Mouse (Mus musculus) spleen, adult 2 months (tissue): ENCODE measurements around the gene Fmo1. TPM values are rescaled to one million over a fixed set of nuclear protein-coding genes. Genes with fewer than 3 reads are reported as not detected.

Source experiments
- DNase-seq, 2 experiments: peaks; one replicate each; pipeline versions ENCODE4 v3.0.0 to v3.0.0-alpha.2; 2012 to 2021; ENCODE audit warnings: low spot score in 2 of 2, low read depth in 1 of 2
- H3K27ac ChIP-seq: fragments of 200-500 bp; 2 replicates; pipeline ENCODE4 v1.5.1; 2012; ENCODE audit warnings: low read length, inconsistent platforms; ENCODE audit not compliant: insufficient read depth
- H3K27me3 ChIP-seq: fragments of 200-500 bp; 2 replicates; pipeline ENCODE4 v1.6.1; 2012; ENCODE audit warnings: mild to moderate bottlenecking, moderate library complexity, low read length, inconsistent platforms; ENCODE audit not compliant: control insufficient read depth, insufficient read depth
- H3K36me3 ChIP-seq: fragments of 200-500 bp; 2 replicates; pipeline ENCODE4 v1.6.1; 2012; ENCODE audit warnings: mild to moderate bottlenecking, low read length, inconsistent platforms; ENCODE audit not compliant: control insufficient read depth, insufficient read depth
- H3K4me1 ChIP-seq: fragments of 200-500 bp; 2 replicates; pipeline ENCODE4 v1.6.1; 2011; ENCODE audit warnings: inconsistent platforms; ENCODE audit not compliant: control insufficient read depth, insufficient read depth, insufficient read length
- H3K4me3 ChIP-seq: fragments of 200-500 bp; 2 replicates; pipeline ENCODE4 v1.5.1; 2011; ENCODE audit warnings: mild to moderate bottlenecking, inconsistent platforms; ENCODE audit not compliant: insufficient read depth, insufficient read length; ENCODE audit errors: extremely low read depth
- CTCF ChIP-seq: fragments of 200-500 bp; IDR thresholded peaks from 2 replicates; pipeline ENCODE4 v1.5.1; 2011; ENCODE audit warnings: mild to moderate bottlenecking, inconsistent platforms; ENCODE audit not compliant: insufficient read depth, insufficient read length, insufficient replicate concordance; ENCODE audit errors: extremely low read depth
- POLR2A ChIP-seq: fragments of 200-500 bp; IDR thresholded peaks from 2 replicates; pipeline ENCODE4 v1.6.1; 2011; ENCODE audit warnings: low read depth, low read length, inconsistent platforms
- WGBS: fragments of 180-500 bp; shearing (Covaris S2); methylation state at CpG from one replicate; pipeline ENCODE4 v1.1.7; 2018; 5-methylcytosine and 5-hydroxymethylcytosine counted together
- polyA plus RNA-seq: library from polyadenylated mRNA; depleted of rRNA; stranded (reverse); fragments of >200 nt; gene quantifications from 2 replicates; pipeline ENCODE4 v1.2.3, GENCODE M21; 2012; rRNA removed

Fmo1 gene
- 0.47 and 1.0 TPM in 2 replicates for polyA plus RNA-seq

- Histone ChIP-seq H3K36me3 (no peaks in the 10 kb centered on the region), H3K27ac (no peak within 1 kb of the TSS), H3K27me3 (no peaks in the 10 kb centered on the region), H3K4me3 (no peak within 1 kb of the TSS), H3K4me1 (no peaks in the 10 kb centered on the region)
- no peak for TF ChIP-seq CTCF
- no peak for TF ChIP-seq POLR2A
- 38% methylated on average over 7 of the region's 7 CpGs for WGBS
- no peak for DNase-seq
These were observed at the start of gene Fmo1 for GRCm38 (mm10) chr1:162866280-162866681. Gene Fmo1 (minus strand): TSS chr1:162866610.

GRCm38 (mm10) chr1:162914932-162915556 is 48.6 kb upstream of the Fmo1 start:
- Histone ChIP-seq H3K4me3 (no peak overlapping the region), H3K27ac (no peak overlapping the region), H3K36me3 (no peaks in the 10 kb centered on the region), H3K4me1 (no peaks in the 10 kb centered on the region), H3K27me3 (no peaks in the 10 kb centered on the region)
- WGBS = 88% methylated on average over 4 of the region's 4 CpGs
- TF ChIP-seq POLR2A = no peak
- no peak for TF ChIP-seq CTCF
- DNase-seq = no peak

GRCm38 (mm10) chr1:162912085-162912484 is 45.7 kb upstream of the Fmo1 start:
- H3K36me3 ChIP-seq = no peaks in the 10 kb centered on the region
- no peak for DNase-seq
- no peak overlapping the region for H3K4me3 ChIP-seq
- no peaks in the 10 kb centered on the region for H3K27me3 ChIP-seq
- no peak overlapping the region for H3K27ac ChIP-seq
- H3K4me1 ChIP-seq = no peaks in the 10 kb centered on the region
- no peak for TF ChIP-seq POLR2A

- WGBS = 86% methylated on average over 4 of the region's 4 CpGs
- Histone ChIP-seq H3K27me3 (no peaks in the 10 kb centered on the region), H3K36me3 (no peaks in the 10 kb centered on the region), H3K4me3 (no peak overlapping the region), H3K27ac (no peak overlapping the region), H3K4me1 (no peaks in the 10 kb centered on the region)
- no peak for TF ChIP-seq CTCF
- DNase-seq = no peak
These were observed 35.5 kb upstream of the Fmo1 start for GRCm38 (mm10) chr1:162901879-162902278.

- no peak within 1 kb of the TSS for H3K27ac ChIP-seq
- TF ChIP-seq POLR2A (no peak), CTCF (no peak)
- H3K36me3 ChIP-seq = no peaks in the 10 kb centered on the region
- no peak within 1 kb of the TSS for H3K4me3 ChIP-seq
- no peak for DNase-seq
- H3K4me1 ChIP-seq = no peaks in the 10 kb centered on the region
- 75% methylated on average over 14 of the region's 14 CpGs for WGBS
- H3K27me3 ChIP-seq = no peaks in the 10 kb centered on the region
These were observed 31.7 kb upstream of the Fmo1 start, which contains the start of gene Fmo2 for GRCm38 (mm10) chr1:162897838-162898811. Gene Fmo2 (minus strand): TSS chr1:162898726.

GRCm38 (mm10) chr1:162895900-162896299 is 29.5 kb upstream of the Fmo1 start:
- Histone ChIP-seq H3K4me3 (no peak overlapping the region), H3K27me3 (no peaks in the 10 kb centered on the region), H3K36me3 (no peaks in the 10 kb centered on the region), H3K27ac (no peak overlapping the region), H3K4me1 (no peaks in the 10 kb centered on the region)
- TF ChIP-seq POLR2A (no peak), CTCF (peak; percentile 32; the same call in 1 of the 2 replicates)
- WGBS = 43% methylated on average over 6 of the region's 6 CpGs
- DNase-seq = peak in 1 of 2 experiments; percentile 24

GRCm38 (mm10) chr1:162893014-162893413 is 26.6 kb upstream of the Fmo1 start:
- Histone ChIP-seq H3K36me3 (no peaks in the 10 kb centered on the region), H3K4me1 (no peaks in the 10 kb centered on the region), H3K27ac (no peak overlapping the region), H3K27me3 (no peaks in the 10 kb centered on the region), H3K4me3 (no peak overlapping the region)
- TF ChIP-seq POLR2A (no peak), CTCF (no peak)
- 89% methylated on average over 6 of the region's 6 CpGs for WGBS
- no peak for DNase-seq
